Mouse (Mus musculus): ENCODE data around the gene Mfsd6l. TPM values are rescaled to one million over a fixed set of nuclear protein-coding genes. Genes with fewer than 3 reads are reported as not detected.

Mfsd6l gene
- polyA plus RNA-seq, 1 experiment, result 20.4 TPM

DNA sequence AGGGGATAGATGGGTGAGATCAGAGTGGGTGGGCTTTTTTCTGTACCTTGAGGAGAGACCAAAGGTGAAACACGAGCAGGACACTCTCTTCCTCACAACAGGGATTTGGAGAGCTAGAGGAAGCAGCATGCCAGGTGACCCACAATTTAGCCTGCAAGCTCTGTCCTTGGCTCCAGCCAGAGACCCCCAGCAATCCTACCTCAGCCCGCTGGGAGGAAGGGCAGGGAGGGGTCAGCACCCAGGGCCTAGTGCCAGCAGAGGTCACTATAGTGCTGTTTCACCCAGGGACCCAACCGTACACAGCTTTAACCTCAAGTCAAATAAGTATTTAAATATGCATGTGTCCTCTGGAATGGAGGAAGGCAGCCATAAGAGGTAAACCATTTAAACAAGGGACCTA lies 29.9 kb downstream of the Mfsd6l start:
- Histone ChIP-seq H3K27ac (ENCODE audit: insufficient read depth, low read depth, low read length) (no peak overlapping the region), H3K27me3 (ENCODE audit: control insufficient read depth, insufficient read depth, low read length) (no peaks in the 10 kb centered on the region), H3K4me1 (ENCODE audit: control insufficient read depth, insufficient read depth, insufficient read length, low read length) (no peaks in the 10 kb centered on the region), H3K36me3 (ENCODE audit: control insufficient read depth, insufficient read depth, low read length) (no peaks in the 10 kb centered on the region), H3K4me3 (ENCODE audit: low read depth, low read length) (no peak overlapping the region)
- TF ChIP-seq CTCF (IDR thresholded peaks at IDR 0.05; ENCODE audit: extremely low read depth, insufficient read length, insufficient replicate concordance, low read depth, low read length) (0 out of 2 replicates have a peak, but pooled peaks have one; percentile 6), POLR2A (IDR thresholded peaks at IDR 0.05; ENCODE audit: low read depth, low read length) (no peak)
- WGBS, result 19% methylated on average over 3 of the region's 3 CpGs

DNA sequence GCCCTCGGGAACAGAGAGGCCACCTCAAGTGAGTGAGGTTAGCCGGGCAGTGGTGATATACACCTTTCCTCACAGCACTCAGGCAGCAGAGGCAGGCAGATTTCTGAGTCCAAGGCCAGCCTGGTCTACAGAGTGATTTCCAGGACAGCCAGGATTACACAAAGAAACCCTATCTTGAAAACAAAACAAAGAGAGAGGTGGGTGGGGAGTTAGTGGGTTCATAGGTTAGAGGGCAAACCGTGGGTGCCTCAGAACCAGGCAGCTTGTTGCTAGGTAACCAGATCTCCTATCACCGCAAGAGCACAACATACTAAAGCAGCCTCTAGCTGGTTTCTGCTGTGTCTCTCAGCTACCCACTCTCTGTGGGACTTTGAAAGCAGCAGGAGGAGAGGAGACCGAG lies 30.7 kb downstream of the Mfsd6l start, which contains the start of gene Ccdc42:
Gene Ccdc42, plus strand, starts transcription at position 301 of the 400 bp plus-strand sequence.
- H3K27ac ChIP-seq (ENCODE audit: insufficient read depth, low read depth, low read length), result no peak within 1 kb of the TSS
- H3K4me3 ChIP-seq (ENCODE audit: low read depth, low read length), result no peak within 1 kb of the TSS
- H3K27me3 ChIP-seq (ENCODE audit: control insufficient read depth, insufficient read depth, low read length), result no peaks in the 10 kb centered on the region
- 46% methylated on average over 5 of the region's 5 CpGs for WGBS
- no peaks in the 10 kb centered on the region for H3K36me3 ChIP-seq (ENCODE audit: control insufficient read depth, insufficient read depth, low read length)
- no peaks in the 10 kb centered on the region for H3K4me1 ChIP-seq (ENCODE audit: control insufficient read depth, insufficient read depth, insufficient read length, low read length)
- no peak for TF ChIP-seq CTCF (IDR thresholded peaks at IDR 0.05; ENCODE audit: extremely low read depth, insufficient read length, insufficient replicate concordance, low read depth, low read length)
- TF ChIP-seq POLR2A (IDR thresholded peaks at IDR 0.05; ENCODE audit: low read depth, low read length), result no peak

DNA sequence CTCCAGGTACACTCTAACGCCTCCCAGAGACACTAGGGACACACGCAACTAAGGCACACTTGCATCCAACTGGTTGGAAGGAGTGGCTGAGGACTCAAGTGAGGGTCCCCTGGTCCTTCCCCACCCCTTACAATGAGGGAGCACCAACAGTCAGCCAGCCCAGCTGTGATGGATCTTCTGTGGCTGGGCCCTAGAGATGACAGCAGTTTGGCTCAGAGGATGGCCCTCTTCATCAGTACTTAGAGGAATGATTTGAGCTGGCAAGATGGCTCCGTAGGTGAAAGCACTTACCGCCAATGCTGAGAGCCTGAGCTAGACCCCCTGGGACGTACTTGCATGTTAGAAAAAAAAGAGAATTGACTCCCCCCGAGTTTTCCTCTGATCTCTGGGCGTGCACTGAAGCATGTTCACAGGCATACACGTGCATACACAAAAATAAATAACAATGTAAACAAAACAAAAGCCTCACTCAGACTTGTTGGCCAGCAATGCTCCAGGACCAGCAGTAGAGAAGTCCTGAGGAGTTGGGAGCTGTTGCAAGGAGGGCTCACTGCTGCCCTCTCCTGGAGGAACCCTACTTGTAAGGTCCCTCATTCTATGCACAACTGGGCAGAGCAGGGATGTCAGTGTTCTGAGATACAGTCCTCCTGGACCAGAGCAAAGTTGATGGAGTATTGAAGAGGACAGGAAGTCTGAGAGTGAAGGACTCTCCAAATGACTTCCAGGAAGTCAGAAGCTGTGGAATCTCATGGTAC lies 33.2 kb downstream of the Mfsd6l start:
- Histone ChIP-seq H3K4me3 (ENCODE audit: low read depth, low read length) (no peak overlapping the region), H3K27me3 (ENCODE audit: control insufficient read depth, insufficient read depth, low read length) (no peaks in the 10 kb centered on the region), H3K36me3 (ENCODE audit: control insufficient read depth, insufficient read depth, low read length) (no peaks in the 10 kb centered on the region), H3K4me1 (ENCODE audit: control insufficient read depth, insufficient read depth, insufficient read length, low read length) (no peaks in the 10 kb centered on the region), H3K27ac (ENCODE audit: insufficient read depth, low read depth, low read length) (no peak overlapping the region)
- 70% methylated on average over 8 of the region's 8 CpGs for WGBS
- TF ChIP-seq CTCF (IDR thresholded peaks at IDR 0.05; ENCODE audit: extremely low read depth, insufficient read length, insufficient replicate concordance, low read depth, low read length) (peak; percentile 90), POLR2A (IDR thresholded peaks at IDR 0.05; ENCODE audit: low read depth, low read length) (no peak)

DNA sequence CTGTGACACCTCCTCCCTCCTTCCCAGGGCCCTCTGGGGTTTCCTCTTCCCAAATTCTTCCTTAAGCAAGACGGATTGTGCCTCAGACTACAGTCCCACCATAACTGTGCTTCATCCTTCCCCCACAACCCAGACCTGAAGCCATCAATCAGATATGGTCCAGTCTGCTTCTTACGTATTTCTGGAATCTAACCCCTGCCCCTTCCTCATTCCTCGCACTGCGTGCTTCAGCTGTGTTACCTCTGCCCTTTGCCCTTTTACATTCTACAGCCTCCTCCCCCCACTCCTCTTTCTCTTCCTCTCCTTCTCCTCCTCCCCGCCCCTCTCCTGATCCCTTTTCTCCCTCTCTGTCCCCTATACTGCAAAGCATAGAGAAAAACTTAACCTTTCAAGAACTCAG lies 35.7 kb downstream of the Mfsd6l start:
- no peak overlapping the region for H3K4me3 ChIP-seq (ENCODE audit: low read depth, low read length)
- H3K27ac ChIP-seq (ENCODE audit: insufficient read depth, low read depth, low read length), result no peak overlapping the region
- no peaks in the 10 kb centered on the region for H3K36me3 ChIP-seq (ENCODE audit: control insufficient read depth, insufficient read depth, low read length)
- no peaks in the 10 kb centered on the region for H3K27me3 ChIP-seq (ENCODE audit: control insufficient read depth, insufficient read depth, low read length)
- TF ChIP-seq CTCF (IDR thresholded peaks at IDR 0.05; ENCODE audit: extremely low read depth, insufficient read length, insufficient replicate concordance, low read depth, low read length), result no peak
- TF ChIP-seq POLR2A (IDR thresholded peaks at IDR 0.05; ENCODE audit: low read depth, low read length), result no peak
- 40% methylated on average over 5 of the region's 5 CpGs for WGBS
- no peaks in the 10 kb centered on the region for H3K4me1 ChIP-seq (ENCODE audit: control insufficient read depth, insufficient read depth, insufficient read length, low read length)

DNA sequence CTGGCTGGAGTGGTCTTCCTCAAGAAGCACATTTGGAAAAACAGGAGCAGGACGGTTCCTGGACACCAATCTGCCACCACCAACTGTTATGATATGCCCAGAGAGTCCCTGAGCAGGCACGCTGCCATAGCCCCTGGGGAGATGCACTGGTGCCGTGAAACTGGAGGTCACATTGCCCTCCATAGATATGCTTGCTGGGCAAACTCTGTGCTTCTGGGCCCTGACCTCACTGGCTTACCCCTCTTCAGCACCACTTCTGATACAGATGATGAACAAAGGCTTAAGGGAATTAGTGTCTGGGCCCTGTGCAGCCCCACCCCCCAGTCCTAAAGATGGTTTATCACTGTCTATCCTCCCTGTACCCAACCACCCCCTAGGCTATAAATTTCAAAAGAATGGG lies 37.3 kb downstream of the Mfsd6l start:
- TF ChIP-seq POLR2A (IDR thresholded peaks at IDR 0.05; ENCODE audit: low read depth, low read length), result no peak
- TF ChIP-seq CTCF (IDR thresholded peaks at IDR 0.05; ENCODE audit: extremely low read depth, insufficient read length, insufficient replicate concordance, low read depth, low read length), result no peak
- no peak overlapping the region for H3K4me3 ChIP-seq (ENCODE audit: low read depth, low read length)
- no peaks in the 10 kb centered on the region for H3K27me3 ChIP-seq (ENCODE audit: control insufficient read depth, insufficient read depth, low read length)
- H3K4me1 ChIP-seq (ENCODE audit: control insufficient read depth, insufficient read depth, insufficient read length, low read length), result no peaks in the 10 kb centered on the region
- no peak overlapping the region for H3K27ac ChIP-seq (ENCODE audit: insufficient read depth, low read depth, low read length)
- H3K36me3 ChIP-seq (ENCODE audit: control insufficient read depth, insufficient read depth, low read length), result no peaks in the 10 kb centered on the region
- 83% methylated on average over 3 of the region's 3 CpGs for WGBS

DNA sequence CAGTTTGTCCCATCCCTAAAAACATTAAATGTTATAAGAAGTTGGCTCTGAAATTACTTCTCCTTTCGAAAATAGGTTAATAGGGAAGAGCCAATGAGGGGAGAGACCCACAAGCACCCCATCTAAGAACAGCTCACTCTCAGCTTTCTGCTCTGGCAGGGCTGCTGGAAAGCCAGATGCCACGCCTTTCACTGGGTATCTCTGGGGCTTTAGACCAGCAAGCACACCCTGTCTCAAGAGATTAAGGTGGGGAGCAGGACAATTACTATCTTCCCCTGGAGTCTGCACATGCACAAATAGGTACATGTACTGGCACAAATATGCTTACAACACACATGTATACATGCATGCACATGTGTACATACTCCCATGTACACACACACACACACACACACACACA lies 41.9 kb downstream of the Mfsd6l start:
- Histone ChIP-seq H3K4me1 (ENCODE audit: control insufficient read depth, insufficient read depth, insufficient read length, low read length) (peaks cover 6% of the 10 kb centered on the region), H3K27me3 (ENCODE audit: control insufficient read depth, insufficient read depth, low read length) (no peaks in the 10 kb centered on the region), H3K27ac (ENCODE audit: insufficient read depth, low read depth, low read length) (no peak overlapping the region), H3K4me3 (ENCODE audit: low read depth, low read length) (no peak overlapping the region), H3K36me3 (ENCODE audit: control insufficient read depth, insufficient read depth, low read length) (no peaks in the 10 kb centered on the region)
- TF ChIP-seq POLR2A (IDR thresholded peaks at IDR 0.05; ENCODE audit: low read depth, low read length), result no peak
- no peak for TF ChIP-seq CTCF (IDR thresholded peaks at IDR 0.05; ENCODE audit: extremely low read depth, insufficient read length, insufficient replicate concordance, low read depth, low read length)
- 69% methylated on average over 2 of the region's 2 CpGs for WGBS

DNA sequence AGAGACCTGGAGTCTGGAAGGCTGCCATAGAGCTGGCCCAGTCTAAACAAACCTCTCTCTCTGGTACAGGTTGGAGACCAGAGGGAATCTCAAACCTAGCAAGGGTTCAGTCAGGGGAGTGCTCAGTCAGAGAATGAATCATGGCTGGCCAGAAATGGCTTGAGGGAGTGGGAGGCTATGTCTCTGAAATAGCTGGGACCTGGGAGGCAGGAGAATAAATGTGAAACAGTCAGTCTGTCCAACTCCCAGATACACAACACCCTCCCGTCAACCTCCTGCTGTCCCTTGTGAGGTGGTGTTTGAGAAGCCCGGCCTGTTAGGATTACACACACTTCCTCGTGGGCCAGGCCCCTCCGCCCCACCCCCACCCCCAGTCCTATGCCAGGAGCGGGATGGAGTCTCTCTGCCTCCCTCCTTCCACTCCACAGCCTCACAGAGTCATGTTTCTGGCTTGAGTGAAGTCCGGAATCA lies 44.6 kb downstream of the Mfsd6l start:
- Histone ChIP-seq H3K27ac (ENCODE audit: insufficient read depth, low read depth, low read length) (no peak overlapping the region), H3K36me3 (ENCODE audit: control insufficient read depth, insufficient read depth, low read length) (no peaks in the 10 kb centered on the region), H3K4me1 (ENCODE audit: control insufficient read depth, insufficient read depth, insufficient read length, low read length) (peaks cover 6% of the 10 kb centered on the region), H3K4me3 (ENCODE audit: low read depth, low read length) (no peak overlapping the region), H3K27me3 (ENCODE audit: control insufficient read depth, insufficient read depth, low read length) (no peaks in the 10 kb centered on the region)
- 58% methylated on average over 6 of the region's 6 CpGs for WGBS
- no peak for TF ChIP-seq POLR2A (IDR thresholded peaks at IDR 0.05; ENCODE audit: low read depth, low read length)
- TF ChIP-seq CTCF (IDR thresholded peaks at IDR 0.05; ENCODE audit: extremely low read depth, insufficient read length, insufficient replicate concordance, low read depth, low read length), result no peak
